Comparison of ENCODE assay signal across 8 mouse cellular contexts in the genomic region with DNA sequence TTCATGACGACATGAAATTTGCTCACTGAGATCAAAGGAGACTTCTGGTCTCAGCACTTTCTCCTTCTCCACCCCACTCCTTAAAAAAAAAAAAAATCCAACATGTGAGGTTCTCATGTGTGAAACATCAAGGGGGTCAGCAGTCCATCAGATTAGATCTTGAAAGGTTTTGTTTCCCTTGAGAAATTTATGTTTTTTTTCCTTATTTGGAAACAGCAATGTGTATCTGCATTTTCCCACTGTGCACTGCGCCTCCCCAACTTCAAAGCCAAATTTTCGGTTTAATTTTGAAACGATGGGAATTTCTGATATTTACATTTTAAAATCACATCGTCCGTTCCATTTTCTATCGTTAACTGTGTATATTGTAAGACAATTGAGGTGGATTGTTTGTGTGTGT. TPM values are rescaled to one million over a fixed set of nuclear protein-coding genes. Genes with fewer than 3 reads are reported as not detected.
DNase-seq lines count a peak whose midpoint lies in the region; ATAC-seq and TF ChIP-seq lines count a peak whose summit lies in the region.

No protein-coding gene starts in this region.

- peak overlapping the region; percentile 82 for H3K4me3 ChIP-seq in neural tube, embryonic 11.5 days (ENCODE audit: low read depth, low read length)
- H3K4me3 ChIP-seq in embryonic facial prominence, embryonic 14.5 days (ENCODE audit: low read depth, low read length), result peak overlapping the region; percentile 96
- peak overlapping the region; percentile 100 for H3K4me3 ChIP-seq in intestine, postnatal 0 days (ENCODE audit: low read depth, low read length)
- H3K4me3 ChIP-seq in olfactory bulb, adult 2 months (ENCODE audit: insufficient read depth, low read depth, low read length), result no peak overlapping the region

- DNase-seq in neural tube, embryonic 11.5 days (ENCODE audit: low spot score), result no peak
- no peak for DNase-seq in neural tube, embryonic 10.5 days (ENCODE audit: extremely low spot score, low spot score)
- DNase-seq in embryonic facial prominence, embryonic 14.5 days (ENCODE audit: low spot score), result peak; percentile 45
- DNase-seq in cerebellum, adult 11 months, result no peak
- no peak for DNase-seq in gastrocnemius, postnatal 4 days (ENCODE audit: low spot score in 2 of 2)
- no peak for DNase-seq in lung, adult 18-20 months

- no peaks in the 10 kb centered on the region for H3K27me3 ChIP-seq in neural tube, embryonic 11.5 days (ENCODE audit: control insufficient read depth, insufficient read depth, low read length)
- no peaks in the 10 kb centered on the region for H3K27me3 ChIP-seq in embryonic facial prominence, embryonic 14.5 days (replicated peaks; ENCODE audit: control insufficient read depth, insufficient read depth, low read length)
- H3K27me3 ChIP-seq in intestine, postnatal 0 days (replicated peaks; ENCODE audit: control insufficient read depth, insufficient read depth, low read length), result no peaks in the 10 kb centered on the region

- 9% methylated on average over 7 of the region's 7 CpGs for WGBS in neural tube, embryonic 11.5 days
- WGBS in embryonic facial prominence, embryonic 14.5 days, result 4% methylated on average over 7 of the region's 7 CpGs
- 2% methylated on average over 7 of the region's 7 CpGs for WGBS in intestine, postnatal 0 days
- WGBS in olfactory bulb, adult 2 months, result 2% methylated on average over 7 of the region's 7 CpGs

- H3K4me2 ChIP-seq in neural tube, embryonic 11.5 days (ENCODE audit: low read depth), result peak overlapping the region; percentile 38
- H3K4me2 ChIP-seq in embryonic facial prominence, embryonic 14.5 days (ENCODE audit: low read depth, low read length), result peak overlapping the region; percentile 62
- peak overlapping the region; percentile 75 for H3K4me2 ChIP-seq in intestine, postnatal 0 days (replicated peaks; ENCODE audit: low read depth)

- TF ChIP-seq CTCF in intestine, postnatal 0 days (IDR thresholded peaks at IDR 0.05; ENCODE audit: low read depth), result no peak
- no peak for TF ChIP-seq CTCF in olfactory bulb, adult 2 months (IDR thresholded peaks at IDR 0.05; ENCODE audit: insufficient read depth, low read depth, low read length)

- no peaks in the 10 kb centered on the region for H3K9me3 ChIP-seq in neural tube, embryonic 11.5 days (ENCODE audit: control insufficient read depth, low read length)
- H3K9me3 ChIP-seq in embryonic facial prominence, embryonic 14.5 days (ENCODE audit: control insufficient read depth, low read length), result no peaks in the 10 kb centered on the region
- no peaks in the 10 kb centered on the region for H3K9me3 ChIP-seq in intestine, postnatal 0 days (ENCODE audit: control insufficient read depth)

- H3K27ac ChIP-seq in neural tube, embryonic 11.5 days (ENCODE audit: low read depth, low read length), result peak overlapping the region; percentile 88
- H3K27ac ChIP-seq in embryonic facial prominence, embryonic 14.5 days (replicated peaks; ENCODE audit: low read depth, low read length), result peak overlapping the region; percentile 99
- H3K27ac ChIP-seq in intestine, postnatal 0 days (ENCODE audit: low read depth, low read length), result no peak overlapping the region
- peak overlapping the region; percentile 75; the same call in 1 of the 2 replicates for H3K27ac ChIP-seq in olfactory bulb, adult 2 months (ENCODE audit: insufficient read depth, low read depth, low read length)

- TF ChIP-seq POLR2A in olfactory bulb, adult 2 months (IDR thresholded peaks at IDR 0.05; ENCODE audit: insufficient read depth, low read depth, low read length), result no peak

- H3K4me1 ChIP-seq in neural tube, embryonic 11.5 days (ENCODE audit: control insufficient read depth, insufficient read depth, low read length), result no peaks in the 10 kb centered on the region
- H3K4me1 ChIP-seq in embryonic facial prominence, embryonic 14.5 days (ENCODE audit: control insufficient read depth, insufficient read depth, low read length), result peaks cover 5% of the 10 kb centered on the region; the same call in 1 of the 2 replicates
- H3K4me1 ChIP-seq in intestine, postnatal 0 days (replicated peaks; ENCODE audit: control insufficient read depth, insufficient read depth, low read length), result no peaks in the 10 kb centered on the region
- peaks cover 2% of the 10 kb centered on the region; the same call in 1 of the 2 replicates for H3K4me1 ChIP-seq in olfactory bulb, adult 2 months (ENCODE audit: control insufficient read depth, insufficient read depth, low read length)

- ATAC-seq in neural tube, embryonic 11.5 days (ENCODE audit: insufficient read depth, low FRiP score, low TSS enrichment), result no peak
- ATAC-seq in embryonic facial prominence, embryonic 14.5 days (ENCODE audit: low read depth), result no peak
- ATAC-seq in intestine, postnatal 0 days, result no peak

- peak overlapping the region; percentile 55 for H3K9ac ChIP-seq in neural tube, embryonic 11.5 days (ENCODE audit: low read length)
- H3K9ac ChIP-seq in embryonic facial prominence, embryonic 14.5 days (ENCODE audit: low read depth, low read length), result peak overlapping the region; percentile 67
- H3K9ac ChIP-seq in intestine, postnatal 0 days (ENCODE audit: low read depth, low read length), result peak overlapping the region; percentile 91

- no peaks in the 10 kb centered on the region for H3K36me3 ChIP-seq in neural tube, embryonic 11.5 days (ENCODE audit: control insufficient read depth, insufficient read depth, low read length)
- no peaks in the 10 kb centered on the region for H3K36me3 ChIP-seq in embryonic facial prominence, embryonic 14.5 days (ENCODE audit: control insufficient read depth, insufficient read depth, low read length)
- H3K36me3 ChIP-seq in intestine, postnatal 0 days (ENCODE audit: control insufficient read depth, insufficient read depth), result no peaks in the 10 kb centered on the region

RNA-seq across cellular contexts. Expression of a gene that starts 1.0 kb away (rescaled TPM):
- polyA plus RNA-seq in neural tube, embryonic 11.5 days (2014; fragmentation: Nextera tagmentation; extraction: Ambion mirVana), result 33.9 and 38.8 TPM in 2 replicates
- polyA plus RNA-seq in embryonic facial prominence, embryonic 14.5 days (2014; fragmentation: Nextera tagmentation; extraction: Ambion mirVana), result 43.7 and 44.7 TPM in 2 replicates
- polyA plus RNA-seq in intestine, postnatal 0 days (2015; fragmentation: Nextera tagmentation; extraction: Ambion mirVana), result 6.1 and 6.2 TPM in 2 replicates
- polyA plus RNA-seq in olfactory bulb, adult 2 months (2012; ENCODE audit: insufficient read depth, insufficient read length, low replicate concordance, missing spikeins), result not detected in 2 replicates
- total RNA-seq in gastrocnemius, postnatal 4 days (2021), result 10 to 100 TPM; 73.6 to 86.9 TPM

RNA-seq across cellular contexts. Expression of a gene that starts 9.9 kb away (rescaled TPM):
- 72.3 and 73.7 TPM in 2 replicates for polyA plus RNA-seq in neural tube, embryonic 11.5 days (2014; fragmentation: Nextera tagmentation; extraction: Ambion mirVana)
- 52.8 and 60.5 TPM in 2 replicates for polyA plus RNA-seq in embryonic facial prominence, embryonic 14.5 days (2014; fragmentation: Nextera tagmentation; extraction: Ambion mirVana)
- 14.9 and 15.1 TPM in 2 replicates for polyA plus RNA-seq in intestine, postnatal 0 days (2015; fragmentation: Nextera tagmentation; extraction: Ambion mirVana)
- polyA plus RNA-seq in olfactory bulb, adult 2 months (2012; ENCODE audit: insufficient read depth, insufficient read length, low replicate concordance, missing spikeins), result not detected in 2 replicates
- 10 to 100 TPM; 24.8 to 25.4 TPM for total RNA-seq in gastrocnemius, postnatal 4 days (2021)
